Mouse (Mus musculus) heart, postnatal 25 days (tissue): ENCODE results near the gene Man1a. TPM values are rescaled to one million over a fixed set of nuclear protein-coding genes. Genes with fewer than 3 reads are reported as not detected.
A peak's percentile ranks its signal among the peaks of the same experiment; 100 is the strongest.

Experiments
- DNase-seq: peaks from one replicate; pipeline ENCODE4 v3.0.0; 2022; ENCODE audit warnings: low spot score
- intact Hi-C: fragments of 180-260 bp; cut with DNase I; formaldehyde crosslinking; loops from one replicate; pipeline ENCODE4 v1.15.1; 2025
- total RNA-seq, 2 experiments: library from RNA; stranded (reverse); gene quantifications; 2 replicates each; pipeline ENCODE4 v1.2.3; 2021

The Man1a gene
- total RNA-seq, 2 experiments from 2014 or later = 35.0 to 36.2 TPM

DNA sequence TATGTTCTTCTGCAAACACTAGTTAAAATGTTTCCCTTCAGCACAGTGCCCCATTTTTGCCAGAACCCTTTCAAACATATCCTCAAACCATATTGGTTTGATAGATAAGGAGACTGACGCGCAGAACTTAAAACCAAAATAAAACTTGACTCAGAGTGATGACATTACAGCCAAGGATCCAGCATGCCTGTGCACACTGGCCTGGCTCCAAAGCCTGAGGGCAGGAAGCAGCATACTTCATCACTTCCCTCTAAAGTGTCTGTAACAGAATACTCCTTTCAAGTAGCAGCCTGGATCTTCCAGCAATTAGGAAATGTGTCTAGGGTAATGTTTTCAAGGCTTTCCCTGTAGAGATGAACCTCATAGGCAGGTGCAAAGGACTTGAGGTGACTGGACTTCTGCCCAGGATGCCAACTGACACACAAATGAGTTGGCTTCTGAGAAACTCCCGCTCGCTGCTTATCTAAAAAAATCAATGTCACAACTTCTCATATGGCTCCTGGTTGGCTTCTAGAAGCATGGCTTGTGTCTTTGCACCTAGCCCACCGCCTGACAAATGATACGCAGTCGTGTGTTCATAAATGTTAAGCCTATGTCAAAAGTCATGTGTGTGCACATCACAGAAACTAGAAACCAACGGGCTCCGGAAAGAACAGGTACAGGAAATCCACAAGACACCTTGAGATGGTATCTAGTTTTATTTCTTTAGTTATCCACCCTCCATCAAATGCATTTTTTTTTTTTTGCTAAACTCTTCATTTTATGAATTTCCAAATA lies 43.9 kb downstream of the Man1a start:
- intact Hi-C loops = no loop called here
- DNase-seq = peak; percentile 40

DNA sequence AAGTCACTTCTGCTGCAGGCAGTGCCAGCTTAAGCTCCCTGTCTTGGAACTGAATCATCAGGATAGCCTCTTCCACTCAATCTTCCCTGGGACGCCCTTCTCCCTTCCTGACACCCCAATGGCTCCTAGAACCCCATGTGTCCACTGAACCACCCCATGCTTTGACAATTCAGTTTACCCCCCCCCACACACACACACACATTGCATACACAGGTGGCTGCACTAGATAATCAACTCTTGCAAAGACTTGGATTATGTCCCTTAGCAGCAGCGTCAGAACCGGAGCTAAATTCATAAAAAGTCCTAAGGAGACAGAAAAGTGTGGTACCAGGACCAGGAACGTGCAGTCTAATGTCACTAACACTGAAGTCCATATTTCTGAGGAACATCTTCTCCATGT lies 47.5 kb downstream of the Man1a start:
- no peak for DNase-seq
- intact Hi-C loops = no loop called here

DNA sequence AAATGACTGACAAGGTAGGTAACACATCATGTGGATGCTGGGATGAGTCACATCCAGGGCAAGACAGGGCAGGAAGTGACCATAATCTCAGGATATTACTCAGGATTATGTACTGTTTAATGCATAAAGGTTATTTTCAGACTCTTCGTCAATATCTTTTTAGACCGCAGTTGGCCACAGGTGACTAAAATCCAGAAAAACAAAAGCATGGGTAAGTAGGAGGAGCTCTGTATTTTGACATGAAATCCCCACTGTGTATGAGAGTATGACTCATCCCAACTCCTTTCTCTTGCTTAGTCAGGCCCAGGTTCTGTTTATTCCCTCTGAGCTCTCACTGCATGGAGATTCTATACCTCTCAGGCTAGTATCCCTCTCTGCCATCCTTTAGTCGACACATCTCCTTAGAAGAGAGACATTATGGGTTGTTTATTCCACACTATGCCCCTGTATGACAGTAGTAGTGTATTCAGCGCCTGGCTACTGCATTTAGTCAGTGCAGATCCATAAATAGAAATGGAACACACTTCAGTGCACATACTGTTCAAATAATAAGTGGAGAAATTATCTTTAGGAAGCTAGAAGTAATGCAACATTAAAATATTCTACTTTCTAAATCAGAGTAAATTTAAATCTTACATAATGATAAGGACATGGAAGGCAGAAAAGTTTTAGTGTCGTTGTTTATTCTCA lies 49.5 kb downstream of the Man1a start:
- no peak for DNase-seq
- intact Hi-C loops = loop anchor here (2.0 kb wide), 1 partner anchor 18 kb away; no protein-coding TSS in a partner anchor

DNA sequence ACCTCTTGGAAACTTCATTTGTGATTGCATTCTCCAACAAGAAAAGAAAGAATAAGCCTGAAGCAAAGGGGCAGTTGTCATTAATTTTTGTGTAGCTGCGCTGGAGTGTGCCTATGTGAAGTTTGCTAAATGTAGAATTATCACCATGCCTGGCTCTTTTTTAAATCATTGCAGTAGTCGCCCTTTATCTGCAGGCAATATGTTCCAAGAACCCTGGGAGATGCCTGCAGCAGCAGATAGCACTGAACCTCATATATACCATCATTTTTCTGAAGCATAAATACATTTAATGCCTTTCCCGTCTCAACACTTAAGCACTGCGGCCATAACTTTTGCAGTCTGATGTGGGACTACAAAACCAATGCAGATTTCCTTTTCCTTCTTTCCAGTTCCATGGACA lies 50.3 kb downstream of the Man1a start:
- DNase-seq = no peak
- intact Hi-C loops = loop anchor here (2.0 kb wide), 1 partner anchor 17 kb away; no protein-coding TSS in a partner anchor

DNA sequence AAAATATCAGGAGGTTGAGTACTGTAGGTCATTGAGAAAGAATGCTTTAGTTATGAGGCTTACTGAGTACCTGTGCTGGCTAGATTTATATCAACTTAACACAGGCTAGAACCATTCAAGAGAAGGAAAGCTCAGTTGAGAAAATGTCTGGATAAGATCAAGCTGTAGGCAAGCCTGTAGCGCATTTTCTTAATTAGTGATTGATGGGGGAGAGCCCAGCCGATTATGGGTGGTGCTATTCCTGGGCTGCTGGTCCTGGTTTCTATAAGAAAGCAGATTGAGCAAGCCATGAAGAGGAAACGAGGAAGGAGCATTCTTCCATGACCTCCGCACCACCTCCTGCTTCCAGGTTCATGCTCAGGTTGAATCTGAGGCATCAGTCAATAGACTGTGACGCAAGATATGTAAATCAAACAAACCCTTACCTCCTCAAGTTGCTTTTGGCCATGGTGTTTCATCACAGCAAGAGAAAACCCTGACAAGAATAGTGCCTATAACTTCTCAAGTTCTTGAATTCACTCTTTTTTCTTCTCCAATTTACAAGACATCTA lies 58.4 kb downstream of the Man1a start:
- DNase-seq = no peak
- intact Hi-C loops = no loop called here

DNA sequence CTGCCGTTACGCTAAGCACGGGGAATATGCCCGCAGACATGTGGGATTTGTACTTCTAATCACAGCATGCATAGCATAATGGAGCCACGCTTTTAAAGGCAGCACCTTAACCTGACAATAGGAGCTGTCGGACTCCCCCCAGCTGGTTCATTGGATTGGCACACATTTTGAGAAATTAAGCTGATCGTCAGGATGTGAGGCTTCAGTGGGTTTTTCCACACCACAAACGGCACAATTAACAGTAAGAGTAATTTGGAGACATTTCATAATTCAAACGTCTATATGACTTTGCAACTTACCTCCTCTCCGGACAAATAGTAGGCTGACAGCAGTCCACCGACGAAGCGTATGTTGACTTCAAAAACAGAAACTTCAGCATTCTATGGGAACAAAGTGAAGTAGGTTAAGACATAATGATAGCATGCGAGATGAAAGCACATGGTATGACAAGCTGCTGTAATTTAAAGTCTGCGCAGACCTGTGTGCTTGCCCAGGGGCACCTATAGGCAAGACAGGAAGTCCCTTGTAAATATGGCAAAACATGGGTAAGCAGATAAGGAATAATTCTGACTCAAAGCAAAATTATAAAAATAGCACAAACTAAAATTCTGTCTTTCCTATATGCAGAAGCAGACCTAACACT lies 62.2 kb downstream of the Man1a start:
- intact Hi-C loops = no loop called here
- DNase-seq = no peak

DNA sequence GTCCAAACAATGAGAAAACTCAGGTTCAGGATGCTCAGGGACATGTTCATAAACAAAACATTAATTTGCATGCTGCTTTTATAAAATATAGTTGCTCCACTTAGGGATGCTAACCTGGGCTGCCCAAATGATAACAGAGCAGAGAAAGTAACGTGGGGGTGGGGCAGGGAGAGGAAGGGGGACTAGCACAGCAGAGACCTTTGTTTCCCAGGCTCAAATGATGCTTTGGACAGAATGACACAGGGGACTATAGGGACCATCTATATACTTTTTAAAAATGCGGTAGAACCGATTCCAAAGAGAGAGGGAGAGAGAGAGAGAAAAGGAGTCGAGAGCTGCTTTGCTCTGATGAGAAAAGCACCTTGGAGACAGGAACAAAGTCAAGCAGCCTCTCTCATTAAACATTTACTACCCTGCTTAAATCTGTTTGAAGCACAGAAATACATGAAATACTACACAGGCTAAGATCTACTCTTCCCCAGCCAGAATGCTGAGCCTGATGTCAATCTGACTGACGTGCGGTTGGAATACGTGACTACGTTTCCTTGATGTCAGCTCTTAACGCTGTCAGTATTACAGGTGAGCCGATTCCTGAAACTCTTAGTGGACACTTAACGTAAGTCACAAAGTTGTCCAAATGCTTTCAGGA lies 63.1 kb downstream of the Man1a start:
- intact Hi-C loops = no loop called here
- DNase-seq = no peak

DNA sequence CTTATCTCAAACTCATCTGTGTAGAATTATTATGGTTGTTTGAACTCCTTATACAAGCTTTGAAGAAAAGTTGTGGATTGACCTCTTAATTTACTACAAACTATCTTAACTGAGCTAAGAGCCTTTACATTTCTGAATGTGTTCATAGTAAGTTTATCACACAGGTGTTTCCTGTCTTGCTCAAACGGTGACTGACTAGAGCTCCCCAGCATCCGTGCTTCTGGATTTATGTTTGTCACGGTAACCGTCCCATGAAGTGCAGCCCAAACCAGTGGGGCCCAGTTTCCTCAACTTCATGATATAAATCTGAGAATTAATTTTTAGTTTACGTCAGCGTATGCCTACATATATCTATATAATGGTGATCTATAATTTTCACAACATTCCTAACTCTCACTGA lies 67.3 kb downstream of the Man1a start:
- intact Hi-C loops = loop anchor here (2.0 kb wide), 1 partner anchor 18 kb away; no protein-coding TSS in a partner anchor
- DNase-seq = no peak

DNA sequence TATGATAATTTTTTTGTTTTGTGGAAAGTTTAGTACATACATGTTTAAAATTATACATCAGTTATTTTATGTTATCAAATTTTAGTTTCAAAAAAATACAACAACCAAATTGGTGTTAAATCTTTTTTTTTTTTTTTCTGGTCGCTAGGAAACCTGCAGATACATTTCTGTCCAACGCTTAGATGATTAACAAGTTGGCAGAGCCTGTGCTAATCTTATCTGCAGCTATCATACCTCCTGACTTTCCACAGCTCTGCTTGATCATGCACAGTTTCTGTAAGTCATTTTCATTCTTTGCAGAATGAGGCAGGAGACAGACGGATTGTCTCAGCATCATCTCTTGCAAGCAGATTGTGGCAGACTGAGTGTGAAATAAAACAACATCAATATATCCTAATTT lies 69.5 kb downstream of the Man1a start:
- intact Hi-C loops = no loop called here
- no peak for DNase-seq

DNA sequence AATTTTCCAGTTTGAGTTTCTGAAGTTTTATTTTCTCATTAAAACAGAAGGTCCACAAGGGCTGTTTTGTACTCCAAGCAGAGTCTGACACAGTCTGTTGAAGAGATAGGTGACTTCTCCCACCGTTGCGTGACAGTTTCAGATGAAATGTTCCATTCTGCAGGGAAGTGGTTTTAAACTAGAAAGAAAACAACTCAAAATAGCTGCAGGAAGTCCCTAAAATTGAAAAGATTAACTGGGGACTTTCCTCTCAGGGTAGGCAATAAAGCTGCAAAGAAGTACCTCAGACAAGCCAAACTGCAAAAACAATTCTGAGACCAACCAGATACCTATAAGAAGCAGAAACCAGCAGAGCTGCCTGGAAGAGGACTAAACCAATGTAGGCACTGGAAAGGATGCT lies 70.6 kb downstream of the Man1a start:
- DNase-seq = no peak
- intact Hi-C loops = no loop called here

DNA sequence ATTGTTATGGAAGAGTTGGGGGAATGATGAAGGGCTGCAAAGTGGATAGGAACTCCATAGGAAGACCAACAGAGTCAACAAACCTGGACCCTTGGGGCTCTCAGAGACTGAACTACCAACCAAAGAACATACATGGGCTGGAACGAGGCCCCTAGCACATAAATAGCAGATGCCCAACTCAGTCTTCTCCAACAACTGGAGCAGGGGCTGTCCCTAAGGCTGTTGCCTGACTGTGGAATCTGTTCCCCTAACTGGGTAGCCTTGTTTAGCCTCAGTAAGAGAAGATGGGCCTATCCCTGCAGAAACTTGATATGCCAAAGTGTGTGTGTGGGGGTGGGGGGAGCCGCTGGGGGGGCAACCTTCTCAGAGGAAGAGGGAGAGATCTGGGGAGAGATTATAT lies 73.5 kb downstream of the Man1a start:
- intact Hi-C loops = no loop called here

DNA sequence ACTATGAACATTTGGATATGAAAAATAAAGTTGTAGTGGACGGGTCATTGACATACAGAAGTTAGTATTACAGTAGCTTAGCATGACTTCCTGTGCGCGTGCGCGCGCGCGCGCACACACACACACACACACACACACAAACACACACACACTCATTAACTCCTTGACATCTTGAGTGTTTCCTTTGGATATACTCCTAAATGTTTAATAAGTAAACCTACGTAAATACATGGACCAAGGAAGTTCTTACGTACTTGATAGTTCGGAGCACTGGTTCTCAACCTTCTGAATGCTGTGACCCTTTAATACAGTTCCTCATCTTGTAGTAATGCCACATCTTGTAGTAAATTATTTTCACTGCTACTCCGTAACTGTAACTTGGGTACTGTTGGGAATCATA lies 79.1 kb downstream of the Man1a start:
- no peak for DNase-seq
- intact Hi-C loops = no loop called here

More for the DNA sequence above, 73.5 kb downstream of the Man1a start:
- DNase-seq = no peak

DNA sequence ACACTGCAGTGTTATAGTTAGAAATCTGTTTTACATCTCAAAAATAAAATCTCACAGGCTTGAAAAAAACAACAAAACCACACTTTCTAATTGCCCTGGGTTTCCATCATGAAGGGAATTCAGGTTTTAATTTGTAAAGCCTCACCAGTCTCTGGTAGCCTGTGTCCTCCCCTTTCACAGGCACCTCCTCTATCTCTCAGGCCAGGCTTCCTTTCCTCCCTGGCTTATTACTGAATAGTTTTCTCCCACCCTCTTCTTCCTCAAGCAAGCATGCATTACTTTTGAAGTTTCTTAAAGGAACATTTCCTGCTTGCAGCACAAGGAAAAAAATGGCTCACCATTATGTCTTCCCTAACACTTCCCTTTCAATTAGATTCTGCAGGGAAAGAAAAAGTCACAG lies 80.2 kb downstream of the Man1a start:
- intact Hi-C loops = no loop called here

DNA sequence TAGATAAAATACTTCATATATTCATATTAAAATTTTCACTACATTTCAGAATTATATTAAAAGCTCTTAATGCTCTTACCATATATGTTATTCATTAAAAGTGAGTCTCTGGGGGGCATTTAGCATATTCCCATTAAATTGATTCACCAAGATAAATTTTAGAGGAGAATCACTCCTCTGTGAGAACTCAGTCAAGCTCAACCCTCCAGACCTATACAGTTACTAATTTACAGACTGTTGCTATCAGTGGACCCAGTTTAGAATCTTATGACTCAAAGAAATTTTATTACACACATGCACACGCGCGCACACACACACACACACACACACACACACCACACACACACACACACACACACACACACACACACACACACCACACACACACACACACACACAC lies 81.8 kb downstream of the Man1a start:
- no peak for DNase-seq
- intact Hi-C loops = no loop called here

More for the DNA sequence above, 80.2 kb downstream of the Man1a start:
- DNase-seq = no peak

DNA sequence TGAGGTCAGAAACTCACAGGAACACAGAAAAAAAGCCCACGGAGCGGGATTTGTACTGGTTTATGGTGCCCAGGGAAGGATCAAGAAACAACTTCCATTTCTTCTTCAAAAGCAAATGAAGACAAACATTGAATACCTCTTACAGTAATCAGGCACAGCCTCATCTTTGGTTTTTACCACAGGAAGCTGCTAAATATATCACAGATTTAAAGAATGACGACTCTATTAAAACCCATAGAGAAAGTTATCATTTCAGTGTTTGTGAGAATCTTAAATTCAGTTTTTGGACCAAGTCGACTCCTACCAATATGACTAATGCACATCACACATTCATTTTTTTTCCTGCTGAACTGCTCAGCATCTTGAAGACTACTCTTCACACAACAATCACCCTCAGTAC lies 86.0 kb downstream of the Man1a start:
- intact Hi-C loops = no loop called here
- no peak for DNase-seq

DNA sequence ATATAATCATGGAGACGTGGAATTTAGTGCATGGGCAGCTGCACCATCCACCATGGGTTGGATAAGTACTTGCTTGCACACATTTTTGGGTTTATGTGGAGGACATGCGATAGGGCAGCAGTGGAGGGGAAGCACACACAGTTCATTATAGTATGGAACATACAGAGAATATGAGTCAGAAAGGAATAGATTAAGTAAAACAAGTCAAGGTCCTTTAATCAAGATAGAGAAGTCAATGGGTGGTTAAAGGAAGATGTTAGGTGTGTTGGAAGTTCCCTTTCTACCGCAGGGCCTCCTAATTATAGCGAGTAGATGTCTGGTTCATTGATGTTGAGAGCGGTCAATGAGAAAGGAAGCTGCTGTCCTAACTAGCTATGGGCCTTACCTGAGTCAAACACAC lies 91.5 kb downstream of the Man1a start:
- DNase-seq = no peak
- intact Hi-C loops = loop anchor here (5.0 kb wide), 1 partner anchor 37 kb away; no protein-coding TSS in a partner anchor

DNA sequence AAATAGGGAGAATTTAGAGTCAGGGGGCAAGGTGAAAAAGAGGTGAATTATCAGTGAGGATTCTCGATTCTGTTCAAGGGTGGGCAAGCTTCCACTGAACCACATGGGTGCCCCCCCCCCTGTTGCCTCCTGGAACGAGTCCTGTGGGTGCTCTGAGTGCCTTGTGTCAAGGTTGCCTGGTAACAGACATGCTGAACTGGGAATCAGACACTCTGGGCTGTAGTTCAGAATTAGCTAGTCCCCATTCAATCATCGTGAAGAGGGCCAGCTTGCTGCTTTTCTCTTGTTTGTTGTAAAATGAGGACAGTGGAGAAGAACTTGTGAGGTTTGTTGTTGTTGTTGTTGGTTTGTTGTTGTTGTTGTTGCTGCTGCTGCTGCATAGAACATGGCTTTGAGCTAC lies 92.3 kb downstream of the Man1a start:
- intact Hi-C loops = loop anchor here (5.0 kb wide), 1 partner anchor 38 kb away; no protein-coding TSS in a partner anchor

DNA sequence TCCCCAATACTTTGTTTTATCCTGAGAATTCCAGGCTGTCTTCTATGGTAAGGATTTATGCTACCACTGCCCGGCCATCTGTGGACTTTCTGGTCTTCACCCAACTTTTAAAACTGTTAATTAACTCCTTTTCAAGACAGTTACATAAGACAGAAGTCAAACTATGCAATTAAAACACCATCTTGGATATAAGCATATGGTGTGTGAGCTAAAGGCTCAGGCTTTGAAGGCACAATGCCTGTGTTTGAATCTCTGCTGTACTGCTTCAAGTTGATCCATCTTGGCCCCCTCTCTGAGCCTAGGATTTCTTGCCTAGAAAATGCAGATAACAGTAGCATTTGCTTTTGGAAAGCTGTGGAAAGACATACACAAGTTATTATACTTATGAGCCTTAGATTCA lies 97.8 kb downstream of the Man1a start:
- no peak for DNase-seq
- intact Hi-C loops = no loop called here

More for the DNA sequence above, 92.3 kb downstream of the Man1a start:
- DNase-seq = no peak

DNA sequence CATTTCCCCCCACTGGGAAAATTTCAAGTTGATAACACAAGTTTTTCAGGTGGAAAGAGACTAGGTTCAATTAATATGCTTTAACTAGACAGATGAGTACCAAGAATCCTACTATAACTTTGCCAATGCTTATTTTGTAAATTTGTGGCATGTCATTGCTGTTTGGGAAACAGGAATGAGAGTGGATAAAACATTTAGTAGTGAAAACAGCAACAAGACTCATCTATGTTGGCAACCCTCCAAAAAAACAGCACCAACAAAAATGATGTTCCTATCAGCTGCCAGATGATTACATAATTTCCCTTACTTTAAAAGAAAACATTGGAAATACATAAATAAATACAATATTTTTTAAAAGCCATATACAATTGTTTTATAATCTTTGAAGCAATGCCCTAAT lies 102.2 kb downstream of the Man1a start:
- intact Hi-C loops = no loop called here
- no peak for DNase-seq

DNA sequence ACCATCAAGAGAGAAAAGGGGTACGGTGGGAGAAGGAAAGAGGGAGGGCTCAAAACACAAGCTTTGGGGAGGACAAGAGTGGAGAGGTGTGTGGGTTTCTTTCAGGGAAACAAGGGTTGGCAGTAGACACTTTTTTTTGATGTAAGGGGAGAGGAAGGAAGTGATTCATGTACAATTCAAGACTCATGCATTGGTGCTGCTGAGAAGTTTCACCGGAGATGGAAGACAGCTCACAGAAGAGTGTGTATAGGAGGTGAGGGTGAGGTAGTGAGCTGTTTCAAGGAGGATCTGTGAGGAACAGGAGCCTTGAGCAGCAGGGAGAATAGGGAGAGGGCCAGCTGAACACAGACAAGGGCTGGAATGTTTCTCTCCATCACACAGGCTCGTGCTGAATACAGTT lies 116.7 kb downstream of the Man1a start:
- intact Hi-C loops = no loop called here
- no peak for DNase-seq
